Mouse (Mus musculus) liver, embryonic 15.5 days (tissue): ENCODE results near the gene Npr2. TPM values are rescaled to one million over a fixed set of nuclear protein-coding genes. Genes with fewer than 3 reads are reported as not detected.

Experiments used
- ATAC-seq: fragments of 200-750 bp; cut with Nextera tagmentation; 2 replicates; pipeline ENCODE4 v1.8.0; 2017; ENCODE audit warnings: moderate number of reproducible peaks, mild to moderate bottlenecking, moderate library complexity; ENCODE audit not compliant: insufficient read depth
- H3K27ac ChIP-seq: fragments of 300-500 bp; sonication (generic); replicated peaks from 2 replicates; pipeline ENCODE4 v1.5.1; 2015; ENCODE audit warnings: mild to moderate bottlenecking, inconsistent platforms
- H3K27me3 ChIP-seq: fragments of 300-500 bp; sonication (generic); 2 replicates; pipeline ENCODE4 v1.6.1; 2015; ENCODE audit warnings: mild to moderate bottlenecking, inconsistent platforms
- H3K36me3 ChIP-seq: fragments of 300-500 bp; sonication (generic); replicated peaks from 2 replicates; pipeline ENCODE4 v1.6.1; 2015; ENCODE audit warnings: moderate library complexity, mild to moderate bottlenecking, inconsistent platforms
- H3K4me1 ChIP-seq: fragments of 300-500 bp; sonication (generic); replicated peaks from 2 replicates; pipeline ENCODE4 v1.6.1; 2015; ENCODE audit warnings: inconsistent platforms
- H3K4me2 ChIP-seq: fragments of 300-500 bp; sonication (generic); 2 replicates; pipeline ENCODE4 v1.6.1; 2015; ENCODE audit warnings: moderate library complexity, mild to moderate bottlenecking, inconsistent platforms
- H3K4me3 ChIP-seq: fragments of 300-500 bp; sonication (generic); replicated peaks from 2 replicates; pipeline ENCODE4 v1.5.1; 2015; ENCODE audit warnings: mild to moderate bottlenecking, inconsistent platforms
- H3K9ac ChIP-seq: fragments of 300-500 bp; sonication (generic); 2 replicates; pipeline ENCODE4 v1.6.1; 2015; ENCODE audit warnings: moderate library complexity, mild to moderate bottlenecking, inconsistent platforms
- H3K9me3 ChIP-seq: fragments of 300-500 bp; sonication (generic); replicated peaks from 2 replicates; pipeline ENCODE4 v1.6.1; 2016; ENCODE audit warnings: inconsistent platforms
- WGBS: fragments of 180-500 bp; shearing (Covaris S2); methylation state at CpG from one replicate; pipeline ENCODE4 v1.1.7; 2015; ENCODE audit warnings: mixed read lengths; ENCODE audit not compliant: insufficient replicate concordance; 5-methylcytosine and 5-hydroxymethylcytosine counted together
- polyA plus RNA-seq: library from polyadenylated mRNA; unstranded; fragments of >200 nt; fragmentation: Nextera tagmentation; extraction: Ambion mirVana; gene quantifications from 2 replicates; pipeline ENCODE4 v1.2.1, GENCODE M21; 2015

Gene Npr2
- polyA plus RNA-seq, 1 experiment from 2014 or later = 0.70 TPM

DNA sequence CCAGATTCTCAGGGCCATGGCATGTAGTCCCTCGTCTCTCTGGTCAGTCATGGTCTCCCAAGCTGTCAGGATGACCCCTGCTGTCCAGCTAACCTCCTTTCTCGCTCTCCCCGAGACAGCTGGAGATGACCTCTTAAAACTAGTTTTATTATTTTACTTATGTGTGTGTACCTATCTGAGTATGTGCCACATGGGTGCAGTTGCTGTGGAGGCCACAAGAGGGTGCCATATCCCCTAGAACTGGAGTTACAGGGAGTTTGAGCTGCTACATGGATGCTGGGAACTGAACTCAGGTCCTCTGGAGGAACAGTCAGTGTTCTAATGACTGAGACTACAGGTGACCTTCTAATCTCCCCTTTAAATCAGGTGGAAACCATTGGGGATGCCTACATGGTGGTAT lies 18.0 kb downstream of the Npr2 start:
- H3K9ac ChIP-seq = no peak overlapping the region
- no peaks in the 10 kb centered on the region for H3K36me3 ChIP-seq
- peaks cover 16% of the 10 kb centered on the region for H3K4me1 ChIP-seq
- no peaks in the 10 kb centered on the region for H3K9me3 ChIP-seq
- no peak overlapping the region for H3K4me3 ChIP-seq
- no peak overlapping the region for H3K4me2 ChIP-seq
- no peaks in the 10 kb centered on the region; the same call in 1 of the 2 replicates for H3K27me3 ChIP-seq
- no peak overlapping the region for H3K27ac ChIP-seq
- ATAC-seq = no peak
- WGBS = 76% methylated on average over 3 of the region's 3 CpGs

DNA sequence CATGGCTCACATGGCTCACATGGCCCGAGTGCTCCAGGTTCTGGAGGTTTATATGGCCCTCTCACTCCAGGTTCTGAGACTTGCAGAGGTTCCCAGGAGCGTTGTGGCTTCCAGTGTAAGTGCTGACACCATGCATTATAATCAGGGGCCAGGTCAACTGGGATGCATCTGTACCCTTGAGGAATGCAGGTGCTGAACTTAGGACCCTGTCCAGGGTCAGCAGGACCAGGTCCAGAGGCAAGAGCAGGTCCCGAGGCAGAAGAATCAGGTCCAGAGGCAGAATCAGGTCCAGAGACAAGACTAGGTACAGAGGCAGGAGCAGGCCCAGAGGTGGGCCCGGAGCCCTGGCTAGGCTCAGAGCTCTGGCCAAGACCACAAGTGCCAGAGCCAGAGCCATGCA lies 21.0 kb downstream of the Npr2 start:
- Histone ChIP-seq H3K36me3 (no peaks in the 10 kb centered on the region), H3K27ac (no peak overlapping the region), H3K4me2 (peak overlapping the region; percentile 56; the same call in 1 of the 2 replicates), H3K4me1 (peaks cover 32% of the 10 kb centered on the region), H3K9ac (no peak overlapping the region), H3K4me3 (no peak overlapping the region), H3K9me3 (no peaks in the 10 kb centered on the region), H3K27me3 (no peaks in the 10 kb centered on the region)
- no peak for ATAC-seq
- WGBS = 69% methylated on average over 4 of the region's 4 CpGs

DNA sequence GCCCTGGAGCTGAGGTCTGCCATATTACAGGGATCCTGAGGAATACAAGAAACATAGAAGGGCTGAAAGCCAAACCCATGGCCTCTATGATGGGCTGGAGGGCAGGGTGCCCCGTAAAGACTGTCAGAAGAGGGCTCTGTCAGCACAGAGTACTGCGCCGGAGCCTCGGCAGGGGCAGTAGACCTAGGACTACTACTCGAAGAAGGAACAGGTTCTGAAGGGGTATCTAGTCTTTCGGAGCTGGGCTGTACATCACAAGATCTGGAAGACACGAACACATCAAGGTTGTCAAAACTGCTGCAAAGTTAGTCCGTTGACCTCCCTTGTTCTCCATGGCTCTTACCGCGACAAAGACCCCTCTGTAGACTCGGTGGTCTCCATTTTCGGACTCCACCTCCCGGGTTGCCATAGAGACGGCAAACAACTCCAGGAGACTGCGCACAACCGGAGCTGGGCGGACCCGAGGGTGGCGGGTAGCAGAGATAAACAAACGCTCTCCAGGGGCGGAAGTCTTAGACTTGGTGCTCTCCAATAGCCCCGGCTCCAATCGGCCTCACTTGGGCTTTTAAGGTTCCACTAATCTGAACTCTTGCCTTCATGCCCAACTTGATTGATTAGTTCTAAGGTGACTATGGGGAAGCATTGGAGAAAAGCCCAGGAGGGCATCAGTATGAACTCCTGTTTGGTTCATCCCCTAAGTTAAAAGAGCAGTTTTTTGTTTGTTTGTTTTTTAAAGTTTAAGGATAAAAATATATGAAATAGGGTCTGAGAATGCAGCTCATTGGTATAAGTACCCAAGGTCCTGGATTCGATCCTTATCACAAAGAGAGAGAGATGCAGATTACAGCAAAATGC lies 21.7 kb downstream of the Npr2 start, which contains the start of gene Spag8:
TSS of gene Spag8 (minus strand) at position 434 of the 855 bp plus-strand sequence.
- Histone ChIP-seq H3K27me3 (peaks cover 2% of the 10 kb centered on the region; the same call in 1 of the 2 replicates), H3K9me3 (no peaks in the 10 kb centered on the region), H3K4me1 (peaks cover 32% of the 10 kb centered on the region), H3K4me2 (peak within 1 kb of the TSS; percentile 56), H3K9ac (no peak within 1 kb of the TSS), H3K27ac (no peak within 1 kb of the TSS), H3K36me3 (no peaks in the 10 kb centered on the region), H3K4me3 (peak within 1 kb of the TSS; percentile 39)
- 17% methylated on average over 24 of the region's 24 CpGs for WGBS
- no peak for ATAC-seq

GRCm38 (mm10) chr4:43655656-43656338 lies 24.1 kb downstream of the Npr2 start:
- peaks cover 19% of the 10 kb centered on the region for H3K27me3 ChIP-seq
- H3K27ac ChIP-seq = peak overlapping the region; percentile 79
- H3K4me3 ChIP-seq = peak overlapping the region; percentile 91
- H3K4me2 ChIP-seq = peak overlapping the region; percentile 91
- no peaks in the 10 kb centered on the region for H3K9me3 ChIP-seq
- ATAC-seq = peak; percentile 30
- H3K4me1 ChIP-seq = peaks cover 32% of the 10 kb centered on the region
- 10% methylated on average over 34 of the region's 34 CpGs for WGBS
- peak overlapping the region; percentile 89 for H3K9ac ChIP-seq
- H3K36me3 ChIP-seq = no peaks in the 10 kb centered on the region

DNA sequence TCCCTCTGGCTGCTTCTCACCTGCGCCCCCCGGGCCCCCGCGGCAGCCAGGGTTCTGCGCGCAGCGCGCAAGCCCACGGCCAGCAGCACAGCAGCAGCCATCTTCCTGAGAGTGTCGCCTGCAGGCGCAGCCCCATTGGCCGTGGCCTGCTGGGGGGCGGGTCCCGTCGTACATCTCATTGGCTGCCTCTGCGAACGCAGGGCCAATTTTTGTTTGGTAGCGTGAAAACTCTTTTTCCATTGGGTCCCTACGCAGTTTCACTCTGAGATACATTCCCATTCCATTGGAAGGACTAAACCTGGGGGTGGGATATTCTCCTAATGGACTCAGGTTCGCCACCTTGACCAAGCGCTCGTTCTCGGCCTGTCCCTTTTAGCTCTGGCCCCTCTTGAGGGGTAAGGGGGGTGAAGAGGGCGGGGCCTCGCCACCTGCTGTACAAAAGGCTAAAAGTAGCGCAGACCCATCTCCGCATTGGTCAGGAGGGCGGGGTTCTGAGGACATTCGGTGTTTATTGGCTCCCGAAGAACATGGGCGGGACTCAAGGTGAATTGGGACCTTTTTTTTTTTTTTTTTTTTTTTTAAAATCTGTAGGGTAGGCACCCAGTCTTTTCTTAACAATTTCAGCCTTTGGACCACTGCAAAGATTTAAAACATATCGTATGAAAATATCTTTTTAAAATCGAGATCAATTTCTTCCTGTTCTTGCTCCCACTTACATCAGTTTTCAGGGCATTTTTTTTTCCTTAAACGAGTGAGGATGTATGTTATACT lies 24.8 kb downstream of the Npr2 start, which contains the start of gene Hint2:
TSS of gene Hint2 (minus strand) at position 128 of the 771 bp plus-strand sequence.
- Histone ChIP-seq H3K9ac (peak within 1 kb of the TSS; percentile 89), H3K27ac (peak within 1 kb of the TSS; percentile 79), H3K4me1 (peaks cover 32% of the 10 kb centered on the region), H3K36me3 (no peaks in the 10 kb centered on the region), H3K9me3 (no peaks in the 10 kb centered on the region), H3K4me3 (peak within 1 kb of the TSS; percentile 91), H3K4me2 (peak within 1 kb of the TSS; percentile 91), H3K27me3 (peaks cover 26% of the 10 kb centered on the region)
- ATAC-seq = peak; percentile 95
- 1% methylated on average over 34 of the region's 34 CpGs for WGBS

GRCm38 (mm10) chr4:43657146-43657545 lies 25.4 kb downstream of the Npr2 start:
- Histone ChIP-seq H3K36me3 (no peaks in the 10 kb centered on the region), H3K9me3 (no peaks in the 10 kb centered on the region), H3K9ac (no peak overlapping the region), H3K4me2 (peak overlapping the region; percentile 91), H3K4me1 (peaks cover 32% of the 10 kb centered on the region), H3K4me3 (peak overlapping the region; percentile 91), H3K27ac (no peak overlapping the region), H3K27me3 (peaks cover 32% of the 10 kb centered on the region)
- no peak for ATAC-seq
- WGBS = 55% methylated on average over 4 of the region's 4 CpGs

DNA sequence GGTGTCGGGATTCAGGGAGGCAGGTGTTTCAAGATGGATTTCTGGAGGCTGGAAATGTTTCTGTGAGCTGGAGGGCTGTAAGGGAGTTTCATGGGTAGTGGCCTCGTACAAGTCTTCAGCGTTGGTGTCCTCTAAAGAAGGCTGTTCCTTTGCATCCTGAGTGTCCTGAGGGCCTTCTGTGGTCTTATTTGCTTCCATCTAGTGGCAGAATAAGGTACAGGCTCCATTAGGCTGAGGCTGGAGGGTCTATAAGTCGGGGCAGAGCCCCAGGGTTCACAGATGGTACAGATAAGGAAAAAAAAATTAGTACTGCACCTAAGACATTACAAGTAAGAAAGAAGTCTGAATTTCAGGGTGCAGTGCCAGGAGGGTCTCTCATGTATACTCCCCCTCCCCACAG lies 34.7 kb downstream of the Npr2 start:
- peaks cover 80% of the 10 kb centered on the region for H3K27me3 ChIP-seq
- ATAC-seq = no peak

GRCm38 (mm10) chr4:43668782-43669427 lies 37.2 kb downstream of the Npr2 start, which contains the start of the genes Tmem8b and Fam221b:
Gene Tmem8b (plus strand): TSS chr4:43668971.
Gene Fam221b (minus strand): TSS chr4:43669145.
- Histone ChIP-seq H3K9me3 (no peaks in the 10 kb centered on the region), H3K9ac (peak within 1 kb of the TSS; percentile 77), H3K27ac (peak within 1 kb of the TSS; percentile 38; the same call in 1 of the 2 replicates), H3K4me2 (peak within 1 kb of the TSS; percentile 96), H3K4me1 (peaks cover 19% of the 10 kb centered on the region), H3K36me3 (no peaks in the 10 kb centered on the region), H3K27me3 (peaks cover 55% of the 10 kb centered on the region), H3K4me3 (peak within 1 kb of the TSS; percentile 80)
- 2% methylated on average over 41 of the region's 41 CpGs for WGBS
- peak; percentile 94 for ATAC-seq

More for the DNA sequence above, 34.7 kb downstream of the Npr2 start:
- Histone ChIP-seq H3K4me1 (peaks cover 19% of the 10 kb centered on the region), H3K9ac (no peak overlapping the region), H3K4me2 (no peak overlapping the region), H3K9me3 (no peaks in the 10 kb centered on the region), H3K4me3 (no peak overlapping the region), H3K27ac (no peak overlapping the region), H3K36me3 (no peaks in the 10 kb centered on the region)
- WGBS = 14% methylated on average over 4 of the region's 4 CpGs

DNA sequence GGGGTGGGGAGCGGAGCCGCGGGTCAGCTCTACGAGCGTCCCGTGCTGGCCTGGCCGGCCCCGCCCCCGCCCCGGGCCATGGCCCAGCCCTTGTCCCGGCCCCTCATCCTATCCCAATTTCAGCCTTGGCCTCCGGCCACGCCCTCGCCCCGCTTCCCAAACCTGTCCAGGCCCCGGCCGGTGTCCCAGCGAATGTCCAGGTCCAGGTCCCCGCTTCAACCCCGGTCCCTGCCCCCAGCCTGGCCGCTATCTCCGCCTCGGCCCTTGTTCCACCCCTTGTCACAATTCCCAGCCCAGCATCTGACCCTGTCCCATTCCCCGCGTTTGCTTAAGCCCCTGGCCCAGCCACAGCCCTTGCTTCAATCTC lies 37.7 kb downstream of the Npr2 start:
- peak overlapping the region; percentile 38; the same call in 1 of the 2 replicates for H3K27ac ChIP-seq
- peaks cover 19% of the 10 kb centered on the region for H3K4me1 ChIP-seq
- H3K36me3 ChIP-seq = no peaks in the 10 kb centered on the region
- H3K27me3 ChIP-seq = peaks cover 53% of the 10 kb centered on the region
- H3K9ac ChIP-seq = peak overlapping the region; percentile 77
- H3K4me2 ChIP-seq = peak overlapping the region; percentile 96
- H3K9me3 ChIP-seq = no peaks in the 10 kb centered on the region
- peak overlapping the region; percentile 80 for H3K4me3 ChIP-seq
- 1% methylated on average over 25 of the region's 25 CpGs for WGBS
- peak; percentile 76 for ATAC-seq

- Histone ChIP-seq H3K4me2 (no peak overlapping the region), H3K27me3 (peaks cover 26% of the 10 kb centered on the region), H3K4me1 (peaks cover 19% of the 10 kb centered on the region), H3K4me3 (no peak overlapping the region), H3K9me3 (no peaks in the 10 kb centered on the region), H3K36me3 (no peaks in the 10 kb centered on the region), H3K27ac (no peak overlapping the region), H3K9ac (no peak overlapping the region)
- 9% methylated on average over 2 of the region's 2 CpGs for WGBS
- ATAC-seq = no peak
These were observed 40.3 kb downstream of the Npr2 start for GRCm38 (mm10) chr4:43672070-43672469.
